Mouse (Mus musculus) embryonic fibroblast, embryonic 13.5 days (primary cell): ENCODE results near the gene Sec22b. TPM values are rescaled to one million over a fixed set of nuclear protein-coding genes. Genes with fewer than 3 reads are reported as not detected.

Experiments used
- H3K27ac ChIP-seq: 2 replicates; pipeline ENCODE4 v1.5.1; 2012; ENCODE audit warnings: low read length, control low read depth, inconsistent platforms; ENCODE audit not compliant: insufficient read depth
- H3K4me1 ChIP-seq: 2 replicates; pipeline ENCODE4 v1.6.1; 2011; ENCODE audit warnings: low read length; ENCODE audit not compliant: control insufficient read depth, insufficient read depth
- H3K4me3 ChIP-seq: 2 replicates; pipeline ENCODE4 v1.5.1; 2011; ENCODE audit warnings: mild to moderate bottlenecking, control low read depth, low read length; ENCODE audit not compliant: insufficient read depth
- CTCF ChIP-seq: IDR thresholded peaks from 2 replicates; pipeline ENCODE4 v1.5.1; 2011; ENCODE audit warnings: mild to moderate bottlenecking, control low read depth, low read length, moderate library complexity, borderline replicate concordance; ENCODE audit not compliant: insufficient read depth
- POLR2A ChIP-seq: IDR thresholded peaks from 2 replicates; pipeline ENCODE4 v1.6.1; 2011; ENCODE audit warnings: low read depth, mild to moderate bottlenecking, control low read depth, low read length, moderate library complexity
- polyA plus RNA-seq: library from polyadenylated mRNA; stranded (reverse); fragments of >200 nt; gene quantifications from 2 replicates; pipeline ENCODE4 v1.2.4, GENCODE M21; 2011; ENCODE audit warnings: low read depth; ENCODE audit not compliant: missing spikeins, insufficient read length

The Sec22b gene
- polyA plus RNA-seq, 1 experiment = 140 TPM

GRCm38 (mm10) chr3:97939626-97940510 lies 38.9 kb downstream of the Sec22b start:
- Histone ChIP-seq H3K27ac (no peak overlapping the region), H3K4me1 (peaks cover 32% of the 10 kb centered on the region)
- TF ChIP-seq CTCF (no peak), POLR2A (no peak)

GRCm38 (mm10) chr3:97940511-97941204 lies 39.7 kb downstream of the Sec22b start:
- Histone ChIP-seq H3K4me3 (no peak overlapping the region), H3K4me1 (peaks cover 29% of the 10 kb centered on the region), H3K27ac (peak overlapping the region; percentile 43; the same call in 1 of the 2 replicates)
- TF ChIP-seq POLR2A (no peak), CTCF (no peak)

More at GRCm38 (mm10) chr3:97939626-97940510, 38.9 kb downstream of the Sec22b start:
- H3K4me3 ChIP-seq = no peak overlapping the region

DNA sequence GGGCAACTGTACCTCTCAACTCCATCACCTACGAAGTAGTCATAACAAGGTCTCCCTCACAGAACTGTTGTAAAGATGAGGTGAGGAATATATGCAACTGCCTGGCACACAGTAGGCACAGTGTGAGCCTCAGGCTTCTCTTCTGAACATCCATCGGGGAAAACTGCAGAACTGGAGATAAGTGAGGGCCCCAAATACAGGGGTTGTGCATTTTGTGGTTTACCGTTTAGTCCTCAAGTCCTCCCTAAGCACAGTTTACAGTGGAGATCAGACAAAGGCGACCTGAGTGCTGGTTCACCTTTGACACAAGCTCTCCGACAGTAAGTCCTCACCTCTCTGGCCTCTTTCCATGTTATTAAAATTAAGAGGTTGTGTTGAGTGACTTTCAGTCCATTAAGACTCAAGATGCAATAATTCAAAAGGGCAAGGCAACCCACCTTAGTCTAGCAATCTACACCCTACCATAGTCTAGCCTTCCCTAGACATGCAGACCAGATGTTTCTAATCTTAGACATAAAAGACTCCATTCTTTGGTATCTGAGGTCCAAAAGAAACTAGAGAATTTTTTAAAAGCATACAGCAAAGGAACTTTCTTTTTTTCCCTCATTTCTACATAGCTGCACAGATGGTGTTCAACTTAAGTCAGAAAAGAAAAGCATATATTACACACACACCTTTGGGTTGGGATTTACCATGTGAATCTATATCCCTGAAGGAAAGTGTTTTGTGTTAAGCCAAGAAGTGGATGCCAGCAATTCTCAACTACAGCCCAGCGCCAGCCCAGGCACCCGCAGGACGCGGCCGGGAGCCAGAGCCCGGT lies 40.7 kb downstream of the Sec22b start:
- H3K27ac ChIP-seq = peak overlapping the region; percentile 43
- no peak for TF ChIP-seq CTCF
- no peak for TF ChIP-seq POLR2A
- H3K4me3 ChIP-seq = no peak overlapping the region
- H3K4me1 ChIP-seq = peaks cover 32% of the 10 kb centered on the region

DNA sequence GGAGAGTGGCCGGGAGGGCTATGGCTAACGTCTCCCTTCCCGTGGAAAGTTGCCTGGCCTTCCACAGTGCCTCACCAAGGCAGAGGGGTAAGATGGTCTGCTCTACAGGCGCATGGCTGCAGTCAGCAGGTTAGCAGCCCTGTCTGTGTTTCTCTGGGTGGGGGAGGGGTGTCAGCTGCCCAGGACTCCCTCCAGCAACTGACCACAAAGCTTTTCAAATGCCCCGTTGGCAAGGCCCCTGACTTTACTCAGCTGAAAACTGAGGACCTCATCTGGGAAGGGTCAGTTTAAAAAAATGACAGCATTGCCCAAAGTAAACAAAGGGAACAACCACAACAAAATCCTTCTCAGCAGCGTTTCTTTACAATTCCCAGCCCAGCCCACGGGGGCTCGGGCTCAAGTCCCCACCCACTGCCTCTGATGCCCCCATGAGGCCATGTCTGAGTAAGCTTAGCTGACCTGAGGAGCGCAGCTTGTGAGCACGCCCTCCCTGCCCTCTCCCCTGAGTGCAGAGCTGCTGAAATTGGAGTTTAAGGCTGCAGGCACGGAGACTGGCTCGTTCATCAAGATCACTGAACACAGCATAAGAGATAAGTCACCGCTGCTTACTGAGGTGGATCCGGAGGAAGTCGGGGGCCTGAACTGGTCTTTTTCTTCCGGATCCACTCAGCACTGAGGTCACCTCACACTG lies 41.4 kb downstream of the Sec22b start:
- Histone ChIP-seq H3K4me3 (no peak overlapping the region), H3K4me1 (peaks cover 30% of the 10 kb centered on the region), H3K27ac (peak overlapping the region; percentile 44)
- TF ChIP-seq POLR2A (no peak), CTCF (peak; percentile 27; the same call in 1 of the 2 replicates)

- Histone ChIP-seq H3K4me1 (peaks cover 24% of the 10 kb centered on the region), H3K27ac (no peak overlapping the region), H3K4me3 (no peak overlapping the region)
- TF ChIP-seq POLR2A = no peak
- TF ChIP-seq CTCF = no peak
Measured at GRCm38 (mm10) chr3:97944462-97944861, 43.5 kb downstream of the Sec22b start.

DNA sequence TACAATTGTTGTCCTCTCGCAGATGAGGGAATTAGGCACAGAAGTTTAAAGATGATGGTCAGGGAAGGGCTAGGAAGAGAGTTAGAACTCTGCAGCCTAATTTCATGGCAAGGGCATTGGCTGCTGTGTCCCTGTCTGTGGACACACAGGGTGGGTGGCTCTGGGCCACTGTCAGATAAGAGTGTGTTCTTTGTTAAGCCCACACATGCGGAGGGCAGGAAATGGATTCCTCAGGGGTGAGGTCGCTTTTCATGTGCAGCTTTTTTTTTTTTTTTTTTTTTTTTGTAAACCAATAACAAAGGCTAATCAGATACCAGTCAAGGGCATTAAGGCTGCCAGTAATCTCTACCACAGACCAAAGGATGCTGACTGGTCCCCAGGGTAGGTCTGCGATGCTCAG lies 45.4 kb downstream of the Sec22b start:
- Histone ChIP-seq H3K4me3 (no peak overlapping the region), H3K27ac (no peak overlapping the region), H3K4me1 (peaks cover 11% of the 10 kb centered on the region)
- TF ChIP-seq CTCF (no peak), POLR2A (no peak)

DNA sequence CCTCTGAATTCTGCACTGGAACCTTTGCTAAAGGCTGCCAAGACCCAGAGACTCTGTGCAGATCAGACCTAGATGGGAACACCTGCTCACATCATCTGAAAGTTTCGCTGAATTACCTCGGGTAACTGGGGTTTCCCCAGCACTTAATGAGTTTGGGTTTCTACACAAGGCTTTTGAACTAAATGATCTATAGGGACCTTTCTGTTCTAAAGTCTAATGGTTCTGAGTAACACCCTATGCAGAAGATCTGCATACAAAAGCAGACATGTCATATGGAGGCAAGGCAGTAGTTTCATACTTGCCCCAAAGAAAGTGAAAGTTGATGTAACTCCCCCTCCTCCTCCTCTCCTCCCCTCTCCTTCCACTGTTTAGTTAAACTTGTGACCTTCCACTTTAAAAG lies 47.5 kb downstream of the Sec22b start:
- no peak for TF ChIP-seq CTCF
- TF ChIP-seq POLR2A = no peak
- Histone ChIP-seq H3K27ac (no peak overlapping the region), H3K4me1 (peaks cover 6% of the 10 kb centered on the region), H3K4me3 (no peak overlapping the region)

- H3K4me3 ChIP-seq = no peak overlapping the region
- TF ChIP-seq CTCF (no peak), POLR2A (no peak)
- H3K27ac ChIP-seq = no peak overlapping the region
- peaks cover 6% of the 10 kb centered on the region; the same call in 1 of the 2 replicates for H3K4me1 ChIP-seq
Measured at GRCm38 (mm10) chr3:97949946-97950345, 49.0 kb downstream of the Sec22b start.

DNA sequence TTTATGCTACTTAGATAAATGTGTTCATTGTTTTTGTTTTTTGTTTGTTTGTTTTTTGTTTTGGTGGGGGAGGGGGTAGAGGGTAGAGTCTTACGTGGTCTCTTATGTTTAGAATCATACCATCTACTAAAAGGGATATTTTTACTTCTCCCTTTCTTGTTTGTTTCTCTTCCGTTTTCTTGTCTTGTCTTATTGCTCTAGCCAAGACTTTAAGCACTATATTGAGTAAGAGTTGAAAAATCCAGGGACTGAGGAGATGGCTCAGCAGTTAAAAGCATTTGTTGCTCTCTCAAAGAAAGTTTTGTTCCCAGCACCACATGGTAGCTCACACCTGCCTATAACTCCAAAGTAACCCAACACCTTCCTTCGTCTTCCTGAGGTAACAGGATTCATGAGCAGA lies 50.1 kb downstream of the Sec22b start:
- TF ChIP-seq CTCF (no peak), POLR2A (no peak)
- H3K4me3 ChIP-seq = no peak overlapping the region
- H3K4me1 ChIP-seq = peaks cover 6% of the 10 kb centered on the region; the same call in 1 of the 2 replicates

More for the DNA sequence above, 50.1 kb downstream of the Sec22b start:
- H3K27ac ChIP-seq = no peak overlapping the region
